Mouse (Mus musculus): Measurements from ENCODE around the gene Zmat3. TPM values are rescaled to one million over a fixed set of nuclear protein-coding genes. Genes with fewer than 3 reads are reported as not detected.

The Zmat3 gene
- polyA plus RNA-seq, 1 experiment from 2014 or later, result 6.8 TPM

DNA sequence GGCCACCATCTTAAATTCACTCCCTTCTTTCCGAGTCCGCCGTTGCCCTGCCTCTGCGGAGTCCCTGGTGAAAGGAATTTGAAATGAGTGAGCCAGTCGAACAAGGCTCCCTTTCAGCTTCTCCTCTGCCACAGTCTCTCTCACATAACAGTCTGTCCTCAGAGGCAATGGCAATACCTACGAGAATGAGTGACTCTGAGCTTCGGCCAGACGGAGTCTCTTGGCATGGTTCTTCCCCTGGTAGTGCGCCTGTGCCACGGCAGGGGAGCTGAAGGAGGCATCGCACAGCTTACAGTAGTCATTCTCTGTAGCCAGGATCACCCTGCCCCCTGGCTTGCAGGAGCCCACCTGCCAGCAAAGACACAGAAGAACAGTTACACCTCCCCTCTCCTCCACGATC lies 22.4 kb downstream of the Zmat3 start:
- no peaks in the 10 kb centered on the region for H3K4me1 ChIP-seq (ENCODE audit: control insufficient read depth, insufficient read depth, low read length)
- peaks cover 2% of the 10 kb centered on the region for H3K36me3 ChIP-seq (replicated peaks; ENCODE audit: control insufficient read depth, insufficient read depth, low read depth, low read length)
- no peak overlapping the region for H3K9ac ChIP-seq (replicated peaks; ENCODE audit: low read length)
- no peak for DNase-seq (ENCODE audit: low spot score)
- H3K27me3 ChIP-seq (ENCODE audit: control insufficient read depth, insufficient read depth, low read length), result no peaks in the 10 kb centered on the region
- H3K4me2 ChIP-seq (ENCODE audit: low read depth, low read length), result no peak overlapping the region
- 82% methylated on average over 12 of the region's 12 CpGs for WGBS
- no peak overlapping the region for H3K27ac ChIP-seq (replicated peaks; ENCODE audit: low read depth, low read length)
- no peaks in the 10 kb centered on the region for H3K9me3 ChIP-seq (replicated peaks; ENCODE audit: control insufficient read depth, low read length)
- H3K4me3 ChIP-seq (ENCODE audit: low read depth, low read length), result no peak overlapping the region
- no peak for ATAC-seq (replicated peaks; ENCODE audit: insufficient number of reproducible peaks, low FRiP score, low TSS enrichment, low read depth)

DNA sequence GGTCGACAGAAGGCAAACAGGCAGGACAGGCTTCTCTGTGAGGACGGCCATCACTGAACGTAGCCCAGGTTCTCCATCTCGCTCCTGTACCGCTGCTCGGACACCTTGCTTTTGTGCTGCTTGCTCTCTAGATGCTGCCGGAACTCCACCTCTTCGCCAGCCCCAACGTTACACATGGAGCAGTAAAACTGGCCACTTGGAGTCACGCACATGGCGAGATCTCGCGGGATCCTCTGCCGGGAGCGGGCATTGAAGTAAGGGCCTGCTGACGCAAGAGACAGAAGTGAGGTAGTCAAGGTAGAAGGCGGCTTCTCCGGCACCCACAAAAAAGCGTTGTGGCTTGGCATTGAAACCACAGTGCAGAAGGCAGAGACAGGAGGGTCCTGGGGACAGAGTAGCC lies 24.4 kb downstream of the Zmat3 start:
- whole genome bisulfite sequencing, result 95% methylated on average over 19 of the region's 19 CpGs
- no peak for DNase-seq (ENCODE audit: low spot score)
- H3K36me3 ChIP-seq (replicated peaks; ENCODE audit: control insufficient read depth, insufficient read depth, low read depth, low read length), result peaks cover 2% of the 10 kb centered on the region
- H3K4me2 ChIP-seq (ENCODE audit: low read depth, low read length), result no peak overlapping the region
- H3K9ac ChIP-seq (replicated peaks; ENCODE audit: low read length), result no peak overlapping the region
- H3K27ac ChIP-seq (replicated peaks; ENCODE audit: low read depth, low read length), result no peak overlapping the region
- no peaks in the 10 kb centered on the region for H3K27me3 ChIP-seq (ENCODE audit: control insufficient read depth, insufficient read depth, low read length)
- no peak overlapping the region for H3K4me3 ChIP-seq (ENCODE audit: low read depth, low read length)
- H3K4me1 ChIP-seq (ENCODE audit: control insufficient read depth, insufficient read depth, low read length), result no peaks in the 10 kb centered on the region
- no peak for ATAC-seq (replicated peaks; ENCODE audit: insufficient number of reproducible peaks, low FRiP score, low TSS enrichment, low read depth)
- H3K9me3 ChIP-seq (replicated peaks; ENCODE audit: control insufficient read depth, low read length), result no peaks in the 10 kb centered on the region

DNA sequence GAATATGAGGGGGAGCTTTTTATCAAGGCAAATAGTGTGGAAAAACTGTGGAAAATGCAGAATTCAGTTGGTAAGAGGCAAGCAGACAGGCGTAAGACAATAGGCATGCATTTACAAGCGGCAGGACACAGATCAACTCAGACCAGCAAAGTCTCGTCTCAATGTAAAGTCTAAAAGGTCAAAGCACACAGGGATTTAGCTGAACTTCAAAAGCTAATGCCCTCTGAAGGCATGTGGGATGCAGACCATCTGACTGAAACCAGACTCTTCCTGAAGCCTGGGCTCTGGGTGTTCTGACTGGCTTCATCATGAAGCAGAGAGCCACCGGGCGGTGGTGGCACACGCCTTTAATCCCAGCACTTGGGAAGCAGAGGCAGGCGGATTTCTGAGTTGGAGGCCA lies 27.6 kb downstream of the Zmat3 start:
- no peak for ATAC-seq (replicated peaks; ENCODE audit: insufficient number of reproducible peaks, low FRiP score, low TSS enrichment, low read depth)

GRCm38 (mm10) chr3:32337770-32338169 lies 28.0 kb downstream of the Zmat3 start:
- Histone ChIP-seq H3K9ac (replicated peaks; ENCODE audit: low read length) (no peak overlapping the region), H3K36me3 (replicated peaks; ENCODE audit: control insufficient read depth, insufficient read depth, low read depth, low read length) (peaks cover 2% of the 10 kb centered on the region), H3K4me1 (ENCODE audit: control insufficient read depth, insufficient read depth, low read length) (no peaks in the 10 kb centered on the region), H3K4me2 (ENCODE audit: low read depth, low read length) (no peak overlapping the region), H3K4me3 (ENCODE audit: low read depth, low read length) (no peak overlapping the region), H3K9me3 (replicated peaks; ENCODE audit: control insufficient read depth, low read length) (no peaks in the 10 kb centered on the region), H3K27ac (replicated peaks; ENCODE audit: low read depth, low read length) (no peak overlapping the region), H3K27me3 (ENCODE audit: control insufficient read depth, insufficient read depth, low read length) (no peaks in the 10 kb centered on the region)
- ATAC-seq (replicated peaks; ENCODE audit: insufficient number of reproducible peaks, low FRiP score, low TSS enrichment, low read depth) (no peak), DNase-seq (ENCODE audit: low spot score) (no peak)
- WGBS, result 90% methylated on average over 7 of the region's 7 CpGs

More for the DNA sequence above, 27.6 kb downstream of the Zmat3 start:
- Histone ChIP-seq H3K27me3 (ENCODE audit: control insufficient read depth, insufficient read depth, low read length) (no peaks in the 10 kb centered on the region), H3K27ac (replicated peaks; ENCODE audit: low read depth, low read length) (no peak overlapping the region), H3K4me2 (ENCODE audit: low read depth, low read length) (no peak overlapping the region), H3K4me1 (ENCODE audit: control insufficient read depth, insufficient read depth, low read length) (no peaks in the 10 kb centered on the region), H3K4me3 (ENCODE audit: low read depth, low read length) (no peak overlapping the region), H3K9ac (replicated peaks; ENCODE audit: low read length) (no peak overlapping the region), H3K9me3 (replicated peaks; ENCODE audit: control insufficient read depth, low read length) (no peaks in the 10 kb centered on the region), H3K36me3 (replicated peaks; ENCODE audit: control insufficient read depth, insufficient read depth, low read depth, low read length) (peaks cover 2% of the 10 kb centered on the region)
- no peak for DNase-seq (ENCODE audit: low spot score)
- WGBS, result 82% methylated on average over 7 of the region's 7 CpGs

DNA sequence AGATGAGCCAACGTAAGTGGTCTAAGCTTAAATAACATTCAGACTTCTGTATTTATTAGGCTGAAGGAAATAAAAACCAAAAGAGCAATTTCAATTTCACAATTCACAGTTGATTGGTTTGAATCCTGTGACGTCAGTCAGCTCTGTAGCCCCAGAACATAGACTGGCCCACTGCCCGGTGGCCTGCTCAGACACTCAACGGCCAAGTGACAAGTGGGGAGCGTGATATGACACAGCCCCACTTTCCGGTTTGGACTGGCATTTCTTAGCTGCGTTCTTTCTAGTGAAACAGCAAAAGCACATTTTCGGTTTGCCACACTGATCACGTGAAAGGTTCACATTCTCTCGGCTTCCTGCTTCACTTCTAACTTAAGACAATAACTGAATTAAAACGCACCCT lies 30.9 kb downstream of the Zmat3 start:
- Histone ChIP-seq H3K4me3 (ENCODE audit: low read depth, low read length) (no peak overlapping the region), H3K27ac (replicated peaks; ENCODE audit: low read depth, low read length) (no peak overlapping the region), H3K9ac (replicated peaks; ENCODE audit: low read length) (no peak overlapping the region), H3K9me3 (replicated peaks; ENCODE audit: control insufficient read depth, low read length) (no peaks in the 10 kb centered on the region), H3K4me1 (ENCODE audit: control insufficient read depth, insufficient read depth, low read length) (no peaks in the 10 kb centered on the region), H3K36me3 (replicated peaks; ENCODE audit: control insufficient read depth, insufficient read depth, low read depth, low read length) (no peaks in the 10 kb centered on the region), H3K27me3 (ENCODE audit: control insufficient read depth, insufficient read depth, low read length) (no peaks in the 10 kb centered on the region), H3K4me2 (ENCODE audit: low read depth, low read length) (no peak overlapping the region)
- WGBS, result 89% methylated on average over 11 of the region's 11 CpGs
- ATAC-seq (replicated peaks; ENCODE audit: insufficient number of reproducible peaks, low FRiP score, low TSS enrichment, low read depth) (no peak), DNase-seq (ENCODE audit: low spot score) (no peak)

- no peak overlapping the region for H3K9ac ChIP-seq (replicated peaks; ENCODE audit: low read length)
- H3K36me3 ChIP-seq (replicated peaks; ENCODE audit: control insufficient read depth, insufficient read depth, low read depth, low read length), result no peaks in the 10 kb centered on the region
- H3K9me3 ChIP-seq (replicated peaks; ENCODE audit: control insufficient read depth, low read length), result no peaks in the 10 kb centered on the region
- H3K27ac ChIP-seq (replicated peaks; ENCODE audit: low read depth, low read length), result no peak overlapping the region
- 38% methylated on average over 7 of the region's 7 CpGs for WGBS
- no peaks in the 10 kb centered on the region for H3K27me3 ChIP-seq (ENCODE audit: control insufficient read depth, insufficient read depth, low read length)
- ATAC-seq (replicated peaks; ENCODE audit: insufficient number of reproducible peaks, low FRiP score, low TSS enrichment, low read depth) (no peak), DNase-seq (ENCODE audit: low spot score) (peak; percentile 91)
- no peaks in the 10 kb centered on the region for H3K4me1 ChIP-seq (ENCODE audit: control insufficient read depth, insufficient read depth, low read length)
- no peak overlapping the region for H3K4me3 ChIP-seq (ENCODE audit: low read depth, low read length)
- no peak overlapping the region for H3K4me2 ChIP-seq (ENCODE audit: low read depth, low read length)
Observed at GRCm38 (mm10) chr3:32333456-32334086, 32.2 kb downstream of the Zmat3 start.

DNA sequence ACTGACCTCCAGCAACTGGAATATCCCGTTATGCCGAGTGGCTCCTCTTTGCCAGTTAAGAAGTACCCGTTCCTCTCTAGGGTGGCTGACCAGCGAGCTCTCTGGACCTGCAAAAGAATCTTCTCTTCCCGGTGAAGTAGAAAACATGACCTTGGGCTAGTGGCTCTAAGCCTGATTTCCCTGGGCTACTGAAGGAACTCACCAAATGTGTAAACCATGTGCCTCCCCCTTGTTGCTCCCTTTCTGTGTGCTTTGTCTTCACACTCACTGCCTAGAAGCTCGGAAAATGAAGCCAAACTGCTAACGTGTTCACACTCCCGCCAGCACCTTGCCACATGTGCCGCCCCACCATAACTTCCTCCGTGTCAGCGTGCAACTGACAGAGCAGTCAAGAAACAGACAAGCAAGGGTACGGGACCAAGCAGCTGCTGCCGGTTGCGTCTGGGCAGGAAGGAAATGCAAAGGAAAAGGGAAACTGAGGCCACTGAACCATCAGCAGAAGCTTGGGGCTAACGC lies 47.9 kb downstream of the Zmat3 start:
- no peak for ATAC-seq (replicated peaks; ENCODE audit: insufficient number of reproducible peaks, low FRiP score, low TSS enrichment, low read depth)
- DNase-seq (ENCODE audit: low spot score), result no peak
- H3K4me1 ChIP-seq (ENCODE audit: control insufficient read depth, insufficient read depth, low read length), result no peaks in the 10 kb centered on the region
- H3K27me3 ChIP-seq (ENCODE audit: control insufficient read depth, insufficient read depth, low read length), result no peaks in the 10 kb centered on the region
- WGBS, result 69% methylated on average over 15 of the region's 15 CpGs
- H3K9me3 ChIP-seq (replicated peaks; ENCODE audit: control insufficient read depth, low read length), result no peaks in the 10 kb centered on the region
- H3K4me3 ChIP-seq (ENCODE audit: low read depth, low read length), result no peak overlapping the region
- H3K4me2 ChIP-seq (ENCODE audit: low read depth, low read length), result no peak overlapping the region
- no peaks in the 10 kb centered on the region for H3K36me3 ChIP-seq (replicated peaks; ENCODE audit: control insufficient read depth, insufficient read depth, low read depth, low read length)
- no peak overlapping the region for H3K9ac ChIP-seq (replicated peaks; ENCODE audit: low read length)
- H3K27ac ChIP-seq (replicated peaks; ENCODE audit: low read depth, low read length), result no peak overlapping the region

- peak; percentile 67; the same call in 1 of the 2 replicates for ATAC-seq (replicated peaks; ENCODE audit: insufficient number of reproducible peaks, low FRiP score, low TSS enrichment, low read depth)
- H3K4me3 ChIP-seq (ENCODE audit: low read depth, low read length), result no peak overlapping the region
- no peak overlapping the region for H3K27ac ChIP-seq (replicated peaks; ENCODE audit: low read depth, low read length)
- H3K4me1 ChIP-seq (ENCODE audit: control insufficient read depth, insufficient read depth, low read length), result no peaks in the 10 kb centered on the region
- no peaks in the 10 kb centered on the region for H3K36me3 ChIP-seq (replicated peaks; ENCODE audit: control insufficient read depth, insufficient read depth, low read depth, low read length)
- peak; percentile 65 for DNase-seq (ENCODE audit: low spot score)
- no peaks in the 10 kb centered on the region for H3K27me3 ChIP-seq (ENCODE audit: control insufficient read depth, insufficient read depth, low read length)
- 25% methylated on average over 12 of the region's 12 CpGs for WGBS
- no peak overlapping the region for H3K4me2 ChIP-seq (ENCODE audit: low read depth, low read length)
- no peak overlapping the region for H3K9ac ChIP-seq (replicated peaks; ENCODE audit: low read length)
- no peaks in the 10 kb centered on the region for H3K9me3 ChIP-seq (replicated peaks; ENCODE audit: control insufficient read depth, low read length)
Observed at GRCm38 (mm10) chr3:32317165-32317900, 48.5 kb downstream of the Zmat3 start.
